Mouse (Mus musculus) WW6 (cell line): ENCODE measurements around the gene Ube2d2b.

Experiments
- DNase-seq: peaks from one replicate; pipeline ENCODE4 v3.0.0-alpha.2; 2013; ENCODE audit warnings: low read depth, low spot score

The Ube2d2b gene

GRCm38 (mm10) chr5:107829998-107830560 is at the start of gene Ube2d2b:
Ube2d2b (plus strand) TSS chr5:107830099.
- DNase-seq: no peak

GRCm38 (mm10) chr5:107782360-107782759 is 47.5 kb upstream of the Ube2d2b start:
- no peak for DNase-seq

GRCm38 (mm10) chr5:107787682-107788443 is 42.0 kb upstream of the Ube2d2b start:
- no peak for DNase-seq

- no peak for DNase-seq
Observed at GRCm38 (mm10) chr5:107789492-107789891, 40.4 kb upstream of the Ube2d2b start.

- no peak for DNase-seq
Observed at GRCm38 (mm10) chr5:107791966-107792365, 37.9 kb upstream of the Ube2d2b start.

- no peak for DNase-seq
Observed at GRCm38 (mm10) chr5:107792516-107792915, 37.4 kb upstream of the Ube2d2b start.

GRCm38 (mm10) chr5:107793258-107793657 is 36.6 kb upstream of the Ube2d2b start:
- no peak for DNase-seq

- no peak for DNase-seq
Observed at GRCm38 (mm10) chr5:107793927-107794326, 36.0 kb upstream of the Ube2d2b start.

- no peak for DNase-seq
Observed at GRCm38 (mm10) chr5:107798290-107798689, 31.6 kb upstream of the Ube2d2b start.

GRCm38 (mm10) chr5:107801234-107801633 is 28.7 kb upstream of the Ube2d2b start:
- no peak for DNase-seq

GRCm38 (mm10) chr5:107802621-107803020 is 27.3 kb upstream of the Ube2d2b start:
- no peak for DNase-seq

- DNase-seq: no peak
Observed at GRCm38 (mm10) chr5:107807496-107807895, 22.4 kb upstream of the Ube2d2b start.

- DNase-seq: no peak
Observed at GRCm38 (mm10) chr5:107814651-107815050, 15.2 kb upstream of the Ube2d2b start.

- no peak for DNase-seq
Observed at GRCm38 (mm10) chr5:107822521-107822920, 7.4 kb upstream of the Ube2d2b start.

- DNase-seq: no peak
Observed at GRCm38 (mm10) chr5:107831351-107831750, 1.5 kb downstream of the Ube2d2b start.

- DNase-seq: no peak
Observed at GRCm38 (mm10) chr5:107834287-107834686, 4.4 kb downstream of the Ube2d2b start.

GRCm38 (mm10) chr5:107838891-107839644 is 9.2 kb downstream of the Ube2d2b start:
- no peak for DNase-seq

GRCm38 (mm10) chr5:107840549-107841238 is 10.8 kb downstream of the Ube2d2b start:
- DNase-seq: no peak

- no peak for DNase-seq
Observed at GRCm38 (mm10) chr5:107847349-107847748, 17.4 kb downstream of the Ube2d2b start.

GRCm38 (mm10) chr5:107847817-107848216 is 17.9 kb downstream of the Ube2d2b start:
- DNase-seq: no peak

- DNase-seq: no peak
Observed at GRCm38 (mm10) chr5:107848964-107849363, 19.1 kb downstream of the Ube2d2b start.

- DNase-seq: no peak
Observed at GRCm38 (mm10) chr5:107853807-107854206, 23.9 kb downstream of the Ube2d2b start.
